Mouse (Mus musculus): Measurements from ENCODE around the gene Arhgap6.
A peak's percentile ranks its signal among the peaks of the same experiment; 100 is the strongest.

The Arhgap6 gene

GRCm38 (mm10) chrX:168794974-168795858 is at the start of gene Arhgap6:
Gene Arhgap6 (plus strand): TSS chrX:168795099.
- DNase-seq: peak; percentile 48

GRCm38 (mm10) chrX:168747011-168747410 is 47.9 kb upstream of the Arhgap6 start:
- no peak for DNase-seq

- DNase-seq: peak; percentile 36
These were observed 1.3 kb downstream of the Arhgap6 start for GRCm38 (mm10) chrX:168795859-168796848.

- DNase-seq: no peak
These were observed 9.8 kb downstream of the Arhgap6 start for GRCm38 (mm10) chrX:168804677-168805076.

- DNase-seq: no peak
These were observed 15.8 kb downstream of the Arhgap6 start for GRCm38 (mm10) chrX:168810513-168811265.

- DNase-seq: no peak
These were observed 24.0 kb downstream of the Arhgap6 start for GRCm38 (mm10) chrX:168818858-168819257.

- DNase-seq: no peak
These were observed 29.3 kb downstream of the Arhgap6 start for GRCm38 (mm10) chrX:168824166-168824565.

- DNase-seq: no peak
These were observed 37.4 kb downstream of the Arhgap6 start for GRCm38 (mm10) chrX:168832343-168832742.

- no peak for DNase-seq
These were observed 53.2 kb downstream of the Arhgap6 start for GRCm38 (mm10) chrX:168848062-168848461.

GRCm38 (mm10) chrX:168874688-168875087 is 79.8 kb downstream of the Arhgap6 start:
- no peak for DNase-seq

GRCm38 (mm10) chrX:168903557-168903956 is 108.7 kb downstream of the Arhgap6 start:
- DNase-seq: no peak

- DNase-seq: no peak
These were observed 109.2 kb downstream of the Arhgap6 start for GRCm38 (mm10) chrX:168904086-168904485.

GRCm38 (mm10) chrX:168907586-168907985 is 112.7 kb downstream of the Arhgap6 start:
- DNase-seq: no peak

- DNase-seq: no peak
These were observed 118.6 kb downstream of the Arhgap6 start for GRCm38 (mm10) chrX:168913519-168913918.

- no peak for DNase-seq
These were observed 126.0 kb downstream of the Arhgap6 start for GRCm38 (mm10) chrX:168920942-168921341.

- DNase-seq: no peak
These were observed 137.5 kb downstream of the Arhgap6 start for GRCm38 (mm10) chrX:168932420-168932819.

- DNase-seq: peak; percentile 35
These were observed 140.5 kb downstream of the Arhgap6 start for GRCm38 (mm10) chrX:168935447-168935846.

GRCm38 (mm10) chrX:168937941-168938340 is 143.0 kb downstream of the Arhgap6 start:
- DNase-seq: peak; percentile 19

GRCm38 (mm10) chrX:168941684-168942083 is 146.8 kb downstream of the Arhgap6 start:
- no peak for DNase-seq

- DNase-seq: no peak
These were observed 148.3 kb downstream of the Arhgap6 start for GRCm38 (mm10) chrX:168943217-168943616.

GRCm38 (mm10) chrX:168975444-168975843 is 180.5 kb downstream of the Arhgap6 start:
- DNase-seq: no peak

- no peak for DNase-seq
These were observed 182.9 kb downstream of the Arhgap6 start for GRCm38 (mm10) chrX:168977776-168978175.

GRCm38 (mm10) chrX:168980370-168980769 is 185.5 kb downstream of the Arhgap6 start:
- DNase-seq: no peak

Measured in retina, postnatal 1 day (tissue).